Mouse (Mus musculus) large intestine, adult 2 months (tissue): ENCODE measurements around the gene Hspa12b. TPM values are rescaled to one million over a fixed set of nuclear protein-coding genes. Genes with fewer than 3 reads are reported as not detected.
"Not testable (repeated sequence)": the region's sequence is repeated elsewhere in the genome, so short reads cannot be mapped to it uniquely, and the experiment has no call there.

ENCODE experiments used
- DNase-seq: peaks from one replicate; pipeline ENCODE4 v3.0.0-alpha.2; 2012; ENCODE audit warnings: low read depth, low spot score
- WGBS: fragments of 180-500 bp; shearing (Covaris S2); methylation state at CpG from one replicate; pipeline ENCODE4 v1.1.7; 2018; 5-methylcytosine and 5-hydroxymethylcytosine counted together
- polyA plus RNA-seq: library from polyadenylated mRNA; depleted of rRNA; stranded (reverse); fragments of >200 nt; gene quantifications from 2 replicates; pipeline ENCODE4 v1.2.3, GENCODE M21; 2012; rRNA removed

Gene Hspa12b
- 2.0 and 3.2 TPM in 2 replicates for polyA plus RNA-seq

DNA sequence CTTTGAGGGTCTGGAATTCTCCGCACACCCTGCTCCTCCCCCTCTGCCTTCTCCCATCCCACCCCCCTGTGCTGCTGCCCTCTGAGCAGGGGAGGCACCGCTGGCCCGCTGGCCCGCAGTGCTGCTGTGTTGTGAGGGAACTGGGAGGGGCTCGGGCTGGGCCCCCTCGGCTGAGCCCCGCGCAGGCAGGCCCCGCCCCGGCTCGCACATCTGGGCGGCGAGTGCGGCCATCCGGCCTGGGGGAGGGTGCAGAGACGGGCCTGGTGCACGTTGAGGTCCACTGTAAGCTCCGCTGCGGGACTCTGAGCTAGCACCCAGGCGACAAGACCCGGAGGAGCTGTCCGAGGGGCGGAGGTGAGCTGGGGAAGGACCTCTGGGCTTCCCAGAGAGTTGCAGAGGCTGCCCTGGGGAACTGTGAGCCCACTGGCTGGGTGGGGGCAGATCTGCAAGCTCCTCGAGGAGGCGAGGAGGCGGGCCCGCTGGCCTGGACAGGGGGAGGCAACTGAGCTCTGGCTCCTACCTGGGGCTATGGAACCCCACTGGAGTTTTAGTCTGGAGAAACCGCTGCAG lies at the start of gene Hspa12b:
TSS of gene Hspa12b (plus strand) at position 120 of the 570 bp plus-strand sequence.
- 11% methylated on average over 28 of the region's 28 CpGs for WGBS
- DNase-seq: no peak

- WGBS: 77% methylated on average over 5 of the region's 5 CpGs
- DNase-seq: no peak
Measured at GRCm38 (mm10) chr2:131080507-131080906, 46.6 kb upstream of the Hspa12b start.

GRCm38 (mm10) chr2:131084206-131084605 lies 42.9 kb upstream of the Hspa12b start:
- 77% methylated on average over 4 of the region's 4 CpGs for WGBS

DNA sequence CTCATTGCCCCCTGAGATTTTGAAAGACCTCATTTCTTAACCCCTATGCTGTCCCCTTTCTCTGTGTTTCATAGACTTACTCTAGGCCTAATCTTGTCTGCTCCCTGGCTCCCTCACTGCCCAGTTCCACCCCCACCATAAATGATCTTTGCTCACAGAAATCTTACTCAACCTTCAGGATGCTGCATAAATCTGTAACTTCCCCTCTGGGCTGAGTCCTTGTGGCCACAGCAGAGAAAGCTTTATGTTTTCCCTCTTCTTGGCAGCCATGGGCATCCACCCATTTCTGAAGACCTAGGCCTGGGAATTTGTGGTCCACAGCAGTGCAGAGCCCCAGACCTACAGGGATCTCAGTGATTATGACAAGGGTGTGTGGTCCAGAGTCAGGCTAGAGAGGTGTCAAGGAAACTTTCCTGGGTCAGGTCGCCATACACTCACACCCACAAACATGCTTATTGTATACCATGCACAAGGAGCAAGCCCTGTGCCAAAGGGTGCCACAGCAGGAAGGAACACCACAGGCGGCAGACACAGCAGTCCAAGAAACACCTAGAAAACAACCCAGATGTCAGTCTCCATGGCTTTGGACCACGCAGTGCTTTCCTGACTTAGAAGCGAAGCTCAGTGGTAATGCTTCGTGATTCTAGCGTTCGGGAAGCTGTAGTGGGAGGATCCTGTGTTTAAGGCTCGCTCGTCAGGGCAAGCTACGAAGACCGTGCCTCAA lies 40.3 kb upstream of the Hspa12b start, which contains the start of gene Siglec1:
TSS of gene Siglec1 (minus strand) at position 99 of the 724 bp plus-strand sequence.
- no peak for DNase-seq
- WGBS: 77% methylated on average over 11 of the region's 11 CpGs

More at GRCm38 (mm10) chr2:131084206-131084605, 42.9 kb upstream of the Hspa12b start:
- DNase-seq: no peak

- WGBS: 76% methylated on average over 4 of the region's 4 CpGs
- DNase-seq: no peak
Measured at GRCm38 (mm10) chr2:131088581-131088980, 38.5 kb upstream of the Hspa12b start.

DNA sequence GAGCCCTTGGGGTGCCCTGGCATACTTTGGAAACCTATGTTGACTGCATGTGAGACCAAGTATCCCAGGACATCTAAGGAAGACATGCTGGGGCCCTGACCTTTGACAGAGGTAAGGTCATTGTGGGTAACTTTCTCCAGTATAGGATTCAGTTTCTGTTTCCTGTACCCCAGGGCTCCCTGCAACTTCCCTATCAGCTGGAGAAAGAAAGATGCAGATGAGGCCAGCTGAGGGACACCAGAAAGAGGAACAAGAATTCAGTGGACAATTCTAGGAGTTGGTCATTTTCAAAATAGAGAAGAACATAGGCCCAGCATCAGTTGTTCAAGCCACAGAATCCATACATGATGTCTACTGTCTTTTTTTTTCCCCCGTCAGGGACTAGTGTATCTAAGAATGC lies 37.4 kb upstream of the Hspa12b start:
- DNase-seq: no peak
- WGBS: 85% methylated on average over 1 of the region's 1 CpGs

DNA sequence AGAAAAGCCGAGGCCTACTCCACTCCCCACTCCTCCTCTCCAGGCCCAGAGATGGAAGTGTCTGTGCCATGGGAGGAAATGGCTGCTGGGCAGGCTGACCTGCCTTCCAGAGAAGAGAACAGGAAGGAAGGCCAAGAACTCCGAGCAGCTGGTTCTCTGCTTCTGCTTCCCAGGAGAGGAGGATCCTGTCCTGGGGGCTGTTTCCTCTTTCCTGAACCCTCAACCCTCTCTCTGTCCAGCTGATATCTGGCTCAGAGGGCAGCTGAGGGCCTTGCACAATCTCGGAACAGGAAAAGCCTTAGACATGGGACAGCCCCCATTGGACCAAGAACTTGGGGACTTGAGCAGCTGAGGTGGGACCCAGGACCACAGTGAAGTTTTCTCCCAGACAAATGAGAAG lies 36.2 kb upstream of the Hspa12b start:
- no peak for DNase-seq
- 75% methylated on average over 3 of the region's 3 CpGs for WGBS

DNA sequence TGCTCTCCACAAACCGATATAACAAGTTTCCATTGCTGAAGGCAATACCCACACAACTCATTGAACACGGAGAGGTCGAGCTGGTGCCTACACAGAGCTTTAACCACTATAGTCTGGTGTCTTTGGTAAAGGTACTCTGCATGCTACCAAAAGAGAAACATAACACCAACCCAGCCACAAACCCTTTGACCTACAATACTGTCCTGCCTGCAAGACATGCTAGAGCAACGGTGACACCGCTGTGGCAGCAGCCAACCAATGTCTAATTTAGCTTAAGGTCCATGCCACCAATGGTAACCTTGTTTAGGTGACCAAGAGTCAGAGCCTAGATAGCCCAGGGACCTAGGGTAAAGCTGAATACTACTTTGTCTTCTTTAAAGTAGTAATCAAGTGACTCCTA lies 33.5 kb upstream of the Hspa12b start:
- 84% methylated on average over 5 of the region's 5 CpGs for WGBS
- no peak for DNase-seq

GRCm38 (mm10) chr2:131094823-131095222 lies 32.3 kb upstream of the Hspa12b start:
- DNase-seq: peak; percentile 51
- 2% methylated on average over 1 of the region's 1 CpGs for WGBS

DNA sequence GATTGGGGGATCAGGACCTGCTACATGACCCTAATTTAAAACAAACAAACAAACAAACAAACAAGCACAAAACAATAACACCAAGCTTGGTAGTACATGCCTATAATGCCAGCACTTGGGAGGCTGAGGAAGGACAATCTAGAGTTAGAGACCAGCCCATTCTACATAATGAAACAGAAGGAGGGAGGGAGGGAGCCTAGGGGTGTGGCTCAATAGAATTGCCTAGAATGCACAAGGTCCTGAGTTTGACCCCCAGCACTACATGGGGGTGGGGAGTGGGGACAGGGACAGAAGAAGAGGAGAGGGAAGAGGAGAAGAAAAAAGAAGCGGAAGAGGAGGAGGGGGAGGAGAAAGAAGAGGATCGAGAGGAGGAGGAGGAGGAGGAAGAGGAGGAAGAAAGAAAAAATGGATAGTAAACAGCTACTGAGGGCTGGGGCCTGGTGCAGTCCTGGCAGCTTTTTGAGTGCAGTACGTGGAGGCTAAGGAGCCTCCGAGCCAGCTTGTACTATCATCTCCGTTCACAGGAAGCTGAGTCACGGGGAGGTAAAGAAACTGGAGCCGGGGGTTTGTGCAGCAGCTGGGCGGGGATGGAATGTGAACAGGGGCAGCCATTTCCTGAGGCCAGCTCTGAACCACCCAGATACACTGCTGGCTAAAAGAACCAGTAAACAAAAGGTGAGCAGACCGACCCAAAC lies 30.8 kb upstream of the Hspa12b start:
- peak; percentile 4 for DNase-seq
- 10% methylated on average over 9 of the region's 9 CpGs for WGBS

DNA sequence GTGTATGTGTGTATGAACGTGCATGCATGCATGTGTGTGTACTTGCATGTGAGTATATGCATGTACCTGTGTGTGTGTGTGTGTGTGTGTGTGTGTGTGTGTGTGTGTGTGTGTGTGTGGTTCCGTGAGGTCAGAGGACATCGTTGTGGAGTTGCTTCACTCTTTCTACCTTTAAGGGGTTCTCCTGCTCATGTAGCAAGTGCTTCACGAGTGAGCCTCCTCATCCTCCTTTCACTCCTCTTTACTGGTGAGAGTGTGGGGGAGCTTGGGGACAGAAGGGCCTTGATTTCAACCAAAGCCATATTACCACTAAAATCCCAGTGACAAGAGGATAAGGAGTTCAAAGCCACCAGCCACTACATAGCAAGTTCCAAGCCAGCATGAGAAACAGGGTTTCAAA lies 30.0 kb upstream of the Hspa12b start:
- WGBS: 82% methylated on average over 4 of the region's 4 CpGs
- no peak for DNase-seq

- WGBS: 57% methylated on average over 3 of the region's 3 CpGs
- no peak for DNase-seq
Measured at GRCm38 (mm10) chr2:131101530-131101929, 25.6 kb upstream of the Hspa12b start.

DNA sequence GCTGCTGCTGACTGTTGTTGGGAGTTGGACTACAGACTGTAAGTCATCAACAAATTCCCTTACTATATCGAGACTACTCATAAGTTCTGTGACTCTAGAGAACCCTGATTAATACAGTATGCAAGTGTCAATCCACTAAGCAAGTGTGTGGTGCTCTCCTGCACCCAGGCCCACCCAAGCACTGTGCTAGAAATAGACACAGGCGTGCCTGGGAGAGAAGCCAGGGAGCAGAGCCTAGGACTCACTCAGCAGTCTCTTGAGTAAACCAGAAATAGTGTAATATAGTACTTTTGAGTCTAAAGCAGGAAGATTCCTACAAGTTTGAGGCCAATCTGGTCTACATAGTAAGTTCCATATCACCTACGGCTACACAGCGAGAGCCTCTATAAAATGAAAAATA lies 23.1 kb upstream of the Hspa12b start:
- DNase-seq: no peak
- WGBS: 71% methylated on average over 4 of the region's 4 CpGs

- WGBS: 81% methylated on average over 4 of the region's 4 CpGs
- DNase-seq: not testable (repeated sequence)
Measured at GRCm38 (mm10) chr2:131105061-131105460, 22.0 kb upstream of the Hspa12b start.

- 83% methylated on average over 5 of the region's 5 CpGs for WGBS
- DNase-seq: no peak
Measured at GRCm38 (mm10) chr2:131105989-131106388, 21.1 kb upstream of the Hspa12b start.

DNA sequence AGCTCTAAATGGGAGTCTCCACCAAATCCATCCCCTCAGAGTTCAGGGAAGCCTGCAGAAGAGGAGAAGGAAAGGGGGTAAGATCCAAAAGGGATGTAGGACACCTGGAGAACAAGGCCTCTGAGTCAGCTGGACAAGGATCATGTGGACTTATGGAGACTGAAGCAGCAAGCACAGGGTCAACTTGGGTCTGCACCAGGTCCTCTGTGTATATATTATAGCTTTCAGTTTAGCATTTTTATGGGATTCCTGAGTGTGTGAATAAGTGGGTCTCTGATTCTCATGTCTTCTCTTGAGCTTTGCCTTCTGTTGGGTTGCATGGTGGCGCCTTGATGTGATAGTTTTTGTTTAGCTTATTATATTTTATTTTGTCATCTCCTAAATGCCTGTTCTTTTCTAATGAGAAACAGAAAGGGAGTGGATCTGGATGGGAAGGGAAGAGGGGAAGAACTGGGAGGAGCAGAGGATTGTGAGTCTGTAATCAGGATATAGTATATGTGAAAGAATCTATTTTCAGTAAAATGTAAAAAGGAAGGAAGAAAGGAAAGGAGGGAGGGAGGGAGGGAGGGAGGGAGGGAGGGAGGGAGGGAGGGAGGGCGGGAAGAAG lies 8.0 kb upstream of the Hspa12b start:
- 75% methylated on average over 2 of the region's 2 CpGs for WGBS
- DNase-seq: no peak

GRCm38 (mm10) chr2:131124166-131124565 lies 2.9 kb upstream of the Hspa12b start:
- DNase-seq: no peak
- 74% methylated on average over 3 of the region's 3 CpGs for WGBS

DNA sequence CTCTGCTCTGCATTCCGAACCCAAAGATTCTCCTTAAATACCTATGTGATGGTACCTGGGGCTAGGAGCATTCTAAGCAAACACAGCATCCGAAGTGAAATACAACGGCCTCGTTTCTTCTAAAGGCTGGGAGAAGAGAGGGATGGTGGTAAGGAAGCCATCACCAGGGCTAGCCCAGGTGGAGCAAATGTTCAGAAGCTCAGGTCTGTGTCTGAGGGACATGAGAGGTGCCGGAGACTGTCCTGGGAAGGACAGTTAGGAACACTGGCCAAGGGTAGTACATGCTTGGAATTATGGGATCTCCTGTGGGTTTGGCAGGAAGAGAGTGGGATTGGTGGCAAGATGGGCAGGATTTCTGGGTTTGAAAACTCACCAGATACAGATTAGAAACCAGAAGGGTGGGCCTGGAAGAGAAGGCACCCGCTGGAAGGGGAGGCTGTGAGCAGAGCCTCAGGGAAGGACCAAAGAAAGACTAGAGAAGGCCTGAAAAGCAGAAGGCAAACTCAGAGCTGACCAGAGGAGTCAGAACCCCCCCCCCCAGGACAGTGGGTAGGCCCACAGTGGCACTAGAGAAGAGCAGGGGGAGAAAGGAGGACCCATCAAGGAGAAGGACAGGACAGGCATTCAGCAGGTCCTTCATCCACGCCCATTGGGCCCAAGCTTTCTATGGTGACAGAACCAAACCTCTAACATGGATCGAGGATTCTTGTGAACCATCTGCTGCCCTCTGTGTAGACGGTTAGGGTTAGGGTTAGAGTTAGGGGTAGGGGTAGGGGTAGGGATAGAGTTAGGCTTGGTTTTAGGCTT lies 1.7 kb upstream of the Hspa12b start:
- no peak for DNase-seq
- 89% methylated on average over 9 of the region's 9 CpGs for WGBS

DNA sequence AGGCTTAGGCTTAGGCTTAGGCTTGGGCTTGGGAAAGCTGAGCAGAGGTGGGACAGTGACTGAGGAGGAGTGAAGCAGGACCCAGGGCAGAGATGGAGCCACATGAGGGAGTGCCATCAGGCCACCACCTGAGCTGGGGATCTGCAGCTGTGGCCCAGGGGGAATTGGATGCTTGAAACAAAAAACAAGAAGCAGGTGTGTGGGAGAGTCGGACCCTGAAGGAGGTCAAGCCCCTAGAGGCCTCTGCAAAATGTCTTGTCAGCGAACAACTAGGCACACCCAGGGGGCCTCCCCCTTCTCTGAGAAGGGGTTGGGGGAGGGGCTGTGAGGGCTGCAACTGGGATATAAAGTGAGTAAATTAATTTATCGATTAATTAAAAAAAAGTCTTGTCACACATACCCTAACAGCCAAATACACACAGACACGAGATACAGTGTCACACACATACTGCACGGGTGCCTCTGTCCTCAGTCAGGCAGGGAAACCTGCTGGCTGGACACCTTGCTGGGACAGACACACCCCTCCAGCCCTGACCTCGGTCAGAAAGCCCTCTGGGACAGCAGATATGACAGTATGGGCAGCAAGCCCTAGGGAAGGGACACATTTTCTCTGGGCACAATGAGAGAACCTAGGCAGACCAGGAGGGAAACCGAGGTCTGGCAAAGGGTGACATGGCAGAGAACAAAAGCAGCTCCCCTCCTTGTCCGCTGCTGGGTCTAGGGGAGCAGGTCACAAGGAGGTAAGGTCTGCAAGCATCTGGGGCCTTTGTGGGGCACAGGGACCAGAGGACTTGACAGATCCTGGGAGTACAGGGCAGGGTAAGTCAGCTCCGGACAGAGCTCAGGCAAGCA lies 890 bp upstream of the Hspa12b start:
- no peak for DNase-seq
- WGBS: 79% methylated on average over 9 of the region's 9 CpGs
